Mouse (Mus musculus) thymus, adult 2 months (tissue): ENCODE data around the gene Cldn20. TPM values are rescaled to one million over a fixed set of nuclear protein-coding genes. Genes with fewer than 3 reads are reported as not detected.

Experiments
- DNase-seq: peaks from one replicate; pipeline ENCODE4 v3.0.0; 2021
- H3K27ac ChIP-seq: fragments of 200-500 bp; 2 replicates; pipeline ENCODE4 v1.5.1; 2012; ENCODE audit warnings: low read length, control low read depth; ENCODE audit not compliant: control insufficient read depth, insufficient read depth
- H3K27me3 ChIP-seq: fragments of 200-500 bp; 2 replicates; pipeline ENCODE4 v1.6.1; 2012; ENCODE audit warnings: mild to moderate bottlenecking, low read length, moderate library complexity, mixed read lengths; ENCODE audit not compliant: control insufficient read depth, insufficient read depth
- H3K36me3 ChIP-seq: fragments of 200-500 bp; 2 replicates; pipeline ENCODE4 v1.6.1; 2012; ENCODE audit warnings: mild to moderate bottlenecking, low read length, moderate library complexity; ENCODE audit not compliant: control insufficient read depth, insufficient read depth
- H3K4me1 ChIP-seq: fragments of 200-500 bp; replicated peaks from 2 replicates; pipeline ENCODE4 v1.6.1; 2012; ENCODE audit warnings: low read length; ENCODE audit not compliant: control insufficient read depth, insufficient read depth
- H3K4me3 ChIP-seq: fragments of 200-500 bp; 2 replicates; pipeline ENCODE4 v1.5.1; 2012; ENCODE audit warnings: mild to moderate bottlenecking, low read length, control low read depth, moderate library complexity; ENCODE audit not compliant: control insufficient read depth, insufficient read depth
- CTCF ChIP-seq: fragments of 200-500 bp; IDR thresholded peaks from 2 replicates; pipeline ENCODE4 v1.5.1; 2012; ENCODE audit warnings: mild to moderate bottlenecking, control low read depth, low read length, moderate library complexity, borderline replicate concordance; ENCODE audit not compliant: control insufficient read depth, poor library complexity, insufficient read depth; ENCODE audit errors: extremely low read depth
- POLR2A ChIP-seq: fragments of 200-500 bp; IDR thresholded peaks from 2 replicates; pipeline ENCODE4 v1.6.1; 2012; ENCODE audit warnings: mild to moderate bottlenecking, low read length, control low read depth, moderate library complexity; ENCODE audit not compliant: control insufficient read depth, poor library complexity, insufficient read depth; ENCODE audit errors: extremely low read depth
- WGBS: fragments of 180-500 bp; shearing (Covaris S2); methylation state at CpG from one replicate; pipeline ENCODE4 v1.1.7; 2018; 5-methylcytosine and 5-hydroxymethylcytosine counted together
- polyA plus RNA-seq: library from polyadenylated mRNA; depleted of rRNA; stranded (reverse); fragments of >200 nt; gene quantifications from 2 replicates; pipeline ENCODE4 v1.2.3, GENCODE M21; 2012

Gene Cldn20
- polyA plus RNA-seq, 1 experiment: not detected

DNA sequence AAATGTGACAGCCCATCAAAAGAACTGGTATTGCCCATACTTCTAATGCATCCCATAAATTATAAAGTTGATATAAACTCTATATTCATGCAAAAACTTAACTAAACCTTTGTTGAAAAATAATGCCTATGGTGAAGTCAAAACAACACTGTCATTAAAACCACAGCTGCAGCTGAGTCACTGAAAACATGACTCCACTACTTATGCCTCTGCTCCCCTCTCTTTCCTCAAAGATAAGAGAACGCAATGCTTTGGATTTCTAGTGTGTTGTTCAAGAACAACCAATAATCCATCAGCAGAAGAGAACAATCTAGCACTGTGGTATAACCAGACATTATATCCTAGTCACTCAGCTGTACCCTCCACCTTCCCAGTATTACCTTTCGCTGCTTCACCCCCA, 8.0 kb downstream of the Cldn20 start:
- TF ChIP-seq POLR2A: no peak
- no peak for TF ChIP-seq CTCF
- H3K4me3 ChIP-seq: no peak overlapping the region
- no peaks in the 10 kb centered on the region for H3K27me3 ChIP-seq
- no peaks in the 10 kb centered on the region for H3K4me1 ChIP-seq
- no peak overlapping the region for H3K27ac ChIP-seq
- H3K36me3 ChIP-seq: no peaks in the 10 kb centered on the region
- no peak for DNase-seq
- 96% methylated on average over 2 of the region's 2 CpGs for WGBS

GRCm38 (mm10) chr17:3541033-3541432, 8.7 kb downstream of the Cldn20 start:
- Histone ChIP-seq H3K36me3 (no peaks in the 10 kb centered on the region), H3K27me3 (no peaks in the 10 kb centered on the region), H3K4me3 (no peak overlapping the region), H3K4me1 (no peaks in the 10 kb centered on the region), H3K27ac (no peak overlapping the region)
- TF ChIP-seq POLR2A: no peak
- no peak for TF ChIP-seq CTCF
- 95% methylated on average over 5 of the region's 5 CpGs for WGBS
- DNase-seq: no peak

GRCm38 (mm10) chr17:3547725-3548124, 15.4 kb downstream of the Cldn20 start:
- Histone ChIP-seq H3K36me3 (no peaks in the 10 kb centered on the region), H3K27me3 (no peaks in the 10 kb centered on the region), H3K27ac (no peak overlapping the region), H3K4me1 (no peaks in the 10 kb centered on the region), H3K4me3 (no peak overlapping the region)
- WGBS: 89% methylated on average over 7 of the region's 7 CpGs
- TF ChIP-seq POLR2A (no peak), CTCF (no peak)
- DNase-seq: no peak

DNA sequence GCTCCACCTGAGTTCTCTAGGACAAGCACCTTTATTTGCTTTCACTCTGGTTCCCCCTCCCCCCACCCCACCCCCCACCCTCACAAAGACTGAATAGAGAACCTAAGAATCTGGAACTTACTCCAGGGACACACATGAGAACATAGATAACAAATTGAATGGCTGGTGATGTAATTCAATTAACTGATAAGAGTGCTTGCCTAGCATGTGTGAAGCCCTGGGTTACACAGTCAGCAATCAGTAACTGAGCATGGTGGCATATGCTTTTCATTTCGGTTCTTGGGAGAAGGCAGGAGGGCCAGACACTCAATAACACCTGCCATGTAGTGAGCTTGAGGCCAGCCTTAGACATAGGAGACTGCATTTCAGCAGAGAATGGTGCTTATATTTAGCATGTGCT, 23.9 kb downstream of the Cldn20 start:
- H3K27ac ChIP-seq: no peak overlapping the region
- H3K27me3 ChIP-seq: no peaks in the 10 kb centered on the region
- WGBS: 91% methylated on average over 1 of the region's 1 CpGs
- no peaks in the 10 kb centered on the region; the same call in 1 of the 2 replicates for H3K4me1 ChIP-seq
- no peak for DNase-seq
- no peaks in the 10 kb centered on the region for H3K36me3 ChIP-seq
- TF ChIP-seq POLR2A: no peak
- no peak for TF ChIP-seq CTCF
- H3K4me3 ChIP-seq: no peak overlapping the region

GRCm38 (mm10) chr17:3557331-3558311, 25.3 kb downstream of the Cldn20 start, which contains the start of gene Tfb1m:
Gene Tfb1m (minus strand): TSS chr17:3557781.
- TF ChIP-seq CTCF (peak; percentile 41; the same call in 1 of the 2 replicates), POLR2A (no peak)
- H3K4me1 ChIP-seq: no peaks in the 10 kb centered on the region; the same call in 1 of the 2 replicates
- peak within 1 kb of the TSS; percentile 92 for H3K4me3 ChIP-seq
- no peaks in the 10 kb centered on the region for H3K36me3 ChIP-seq
- no peaks in the 10 kb centered on the region for H3K27me3 ChIP-seq
- WGBS: under 1% methylated on average over 55 of the region's 60 CpGs
- DNase-seq: peak; percentile 96
- H3K27ac ChIP-seq: peak within 1 kb of the TSS; percentile 61

DNA sequence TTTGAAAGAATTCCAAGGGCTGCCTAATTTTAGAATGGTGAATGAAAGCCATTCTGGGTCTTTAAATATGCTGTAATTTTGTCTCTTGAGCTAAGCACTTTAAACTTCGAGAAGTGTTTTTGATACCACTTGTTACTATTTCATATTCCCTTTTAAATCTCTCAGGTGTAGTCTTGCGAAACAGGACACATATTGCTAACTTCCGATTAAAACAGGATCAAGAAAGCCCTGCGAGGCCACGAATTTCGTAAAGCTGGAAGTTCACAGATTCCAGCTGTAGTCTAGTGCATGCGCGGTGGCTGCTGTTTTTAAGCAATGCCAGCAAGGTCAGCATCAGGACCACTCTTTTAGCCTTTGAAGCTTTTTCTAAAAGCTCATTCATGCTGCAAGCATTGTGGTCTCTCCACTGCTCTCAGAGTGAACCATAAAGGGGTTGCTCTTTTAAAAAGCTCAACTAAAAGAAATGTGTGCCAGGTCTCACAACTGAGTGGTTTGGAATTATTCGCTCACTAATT, 26.1 kb downstream of the Cldn20 start:
- no peak overlapping the region for H3K27ac ChIP-seq
- no peaks in the 10 kb centered on the region for H3K27me3 ChIP-seq
- no peaks in the 10 kb centered on the region; the same call in 1 of the 2 replicates for H3K4me1 ChIP-seq
- TF ChIP-seq CTCF (no peak), POLR2A (no peak)
- H3K36me3 ChIP-seq: no peaks in the 10 kb centered on the region
- WGBS: 86% methylated on average over 9 of the region's 9 CpGs
- DNase-seq: peak; percentile 5
- no peak overlapping the region for H3K4me3 ChIP-seq
